Mouse (Mus musculus): ENCODE measurements around the gene Ryr1. TPM values are rescaled to one million over a fixed set of nuclear protein-coding genes. Genes with fewer than 3 reads are reported as not detected.

Gene Ryr1
- total RNA-seq, 2 experiments from 2014 or later: 420 to 483 TPM

- no peak for DNase-seq (ENCODE audit: low spot score in 2 of 2)
Observed at GRCm38 (mm10) chr7:28963399-28963923, 161.5 kb downstream of the Ryr1 start.

- DNase-seq (ENCODE audit: low spot score in 2 of 2): peak; percentile 98
Observed at GRCm38 (mm10) chr7:28961927-28962670, 162.9 kb downstream of the Ryr1 start, which contains the start of gene Actn4. Gene Actn4, minus strand, starts transcription at chr7:28962340.

GRCm38 (mm10) chr7:28961584-28961926 is 163.4 kb downstream of the Ryr1 start:
- no peak for DNase-seq (ENCODE audit: low spot score in 2 of 2)

GRCm38 (mm10) chr7:28960354-28961046 is 164.5 kb downstream of the Ryr1 start:
- no peak for DNase-seq (ENCODE audit: low spot score in 2 of 2)

GRCm38 (mm10) chr7:28959505-28960045 is 165.4 kb downstream of the Ryr1 start:
- no peak for DNase-seq (ENCODE audit: low spot score in 2 of 2)

GRCm38 (mm10) chr7:28958770-28959169 is 166.2 kb downstream of the Ryr1 start:
- DNase-seq (ENCODE audit: low spot score in 2 of 2): no peak

- no peak for DNase-seq (ENCODE audit: low spot score in 2 of 2)
Observed at GRCm38 (mm10) chr7:28957997-28958725, 166.8 kb downstream of the Ryr1 start.

GRCm38 (mm10) chr7:28957286-28957685 is 167.7 kb downstream of the Ryr1 start:
- no peak for DNase-seq (ENCODE audit: low spot score in 2 of 2)

GRCm38 (mm10) chr7:28956270-28956669 is 168.7 kb downstream of the Ryr1 start:
- no peak for DNase-seq (ENCODE audit: low spot score in 2 of 2)

- DNase-seq (ENCODE audit: low spot score in 2 of 2): no peak
Observed at GRCm38 (mm10) chr7:28955295-28955897, 169.6 kb downstream of the Ryr1 start.

- no peak for DNase-seq (ENCODE audit: low spot score in 2 of 2)
Observed at GRCm38 (mm10) chr7:28954773-28955172, 170.2 kb downstream of the Ryr1 start.

- DNase-seq (ENCODE audit: low spot score in 2 of 2): no peak
Observed at GRCm38 (mm10) chr7:28953476-28954376, 171.3 kb downstream of the Ryr1 start.

Small RNA genes lying within 50 kb of the gene (microRNA-seq; reads per million reads assigned to microRNA genes)
- gene Gm44408: not detected
- gene Mir1963: 2.8 reads per million, percentile 6 among the genes with 10 or more reads in this experiment

Other genes starting within 250 kb of the Ryr1 start
- under 1 TPM; 0.10 to 0.20 TPM for gene Capn12, start 243.8 kb downstream of the Ryr1 start, total RNA-seq (2021)
- 100 to 1,000 TPM; 133 to 160 TPM for gene Actn4, start 162.8 kb downstream of the Ryr1 start, total RNA-seq (2021)
- 100 to 1,000 TPM; 191 to 212 TPM for gene Eif3k, start 143.3 kb downstream of the Ryr1 start, total RNA-seq (2021)
- gene Map4k1, start 143.1 kb downstream of the Ryr1 start, total RNA-seq (2021): 1 to 10 TPM; 1.3 to 1.6 TPM
- gene Rasgrp4, start 9.7 kb upstream of the Ryr1 start, total RNA-seq (2021): 1 to 10 TPM; 2.3 to 3.0 TPM
- gene Fam98c, start 31.1 kb upstream of the Ryr1 start, total RNA-seq (2021): 10 to 100 TPM; 12.8 to 13.2 TPM
- gene Ggn, start 45.0 kb upstream of the Ryr1 start, total RNA-seq (2021): under 1 TPM; 0.36 to 0.81 TPM
- gene Spred3, start 45.2 kb upstream of the Ryr1 start, total RNA-seq (2021): 1 to 10 TPM; 2.9 to 3.3 TPM
- 100 to 1,000 TPM; 174 to 187 TPM for gene Psmd8, start 55.5 kb upstream of the Ryr1 start, total RNA-seq (2021)
- gene Catsperg1, start 88.9 kb upstream of the Ryr1 start, total RNA-seq (2021): 1 to 10 TPM in 1 of 2 experiments, under 1 TPM in 1; 0.41 to 1.6 TPM
- gene Kcnk6, start 107.3 kb upstream of the Ryr1 start, total RNA-seq (2021): 1 to 10 TPM; 4.7 to 5.9 TPM
- 10 to 100 TPM; 57.3 to 58.5 TPM for gene Yif1b, start 113.2 kb upstream of the Ryr1 start, total RNA-seq (2021)
- gene 2200002D01Rik, start 123.3 kb upstream of the Ryr1 start, total RNA-seq (2021): 1 to 10 TPM in 1 of 2 experiments, under 1 TPM in 1; 0.81 to 1.9 TPM
- gene Spint2, start 156.7 kb upstream of the Ryr1 start, total RNA-seq (2021): 1 to 10 TPM; 7.3 to 9.6 TPM
- gene Ppp1r14a, start 164.1 kb upstream of the Ryr1 start, total RNA-seq (2021): 10 to 100 TPM; 16.0 to 16.9 TPM
- gene Dpf1, start 178.8 kb upstream of the Ryr1 start, total RNA-seq (2021): 1 to 10 TPM; 4.3 TPM